Mouse (Mus musculus): ENCODE results near the gene Ppm1n. TPM values are rescaled to one million over a fixed set of nuclear protein-coding genes. Genes with fewer than 3 reads are reported as not detected.
A peak's percentile ranks its signal among the peaks of the same experiment; 100 is the strongest.

Ppm1n gene
- polyA plus RNA-seq, 1 experiment from 2014 or later, result 0.17 TPM

DNA sequence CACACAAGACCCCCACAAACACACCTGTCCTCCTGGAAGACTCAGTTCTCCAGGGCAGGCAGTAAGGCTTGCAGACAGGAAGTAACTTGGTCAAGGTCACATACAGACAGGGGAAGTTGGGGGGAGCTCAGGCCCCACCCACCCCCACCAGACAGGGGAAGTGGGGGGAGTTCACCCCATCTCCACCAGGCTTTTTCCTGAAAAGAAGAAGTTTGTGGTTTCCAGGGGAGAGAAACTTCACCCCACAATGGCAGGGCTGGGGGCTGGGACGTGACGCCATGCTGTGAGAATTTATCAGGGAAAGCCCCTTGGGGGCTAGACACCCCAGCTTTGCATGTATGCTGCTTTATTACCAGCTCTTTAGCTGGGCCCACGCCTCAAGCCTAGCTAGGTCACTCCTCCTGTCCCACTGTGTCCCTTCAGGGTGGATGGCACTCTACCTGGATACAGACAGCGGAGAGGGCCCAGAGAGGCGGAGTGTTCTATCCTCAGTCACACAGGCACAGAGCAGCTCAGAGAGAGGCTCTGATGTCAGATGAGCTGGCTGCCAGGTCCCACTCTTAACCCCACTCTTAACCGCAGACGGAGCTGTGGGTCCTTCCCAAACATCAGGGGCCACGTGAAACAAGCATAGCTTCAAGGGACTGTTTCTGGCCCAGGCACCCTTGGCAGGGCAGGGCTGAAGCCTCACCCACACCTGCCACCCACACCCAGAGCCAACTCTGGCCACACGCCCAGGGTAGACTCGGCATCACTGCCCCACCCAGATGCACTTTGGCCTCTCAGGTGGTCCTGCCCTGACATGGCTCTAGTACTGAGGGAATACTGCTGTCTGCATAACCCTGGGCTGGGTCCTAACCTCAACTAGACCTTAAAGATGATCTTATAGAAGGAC is 13.7 kb downstream of the Ppm1n start:
- no peaks in the 10 kb centered on the region for H3K9me3 ChIP-seq (replicated peaks; ENCODE audit: control insufficient read depth, low read length)
- H3K9ac ChIP-seq (ENCODE audit: low read length), result peak overlapping the region; percentile 47
- peak overlapping the region; percentile 4 for H3K4me3 ChIP-seq (replicated peaks; ENCODE audit: low read length)
- 65% methylated on average over 10 of the region's 10 CpGs for WGBS
- ATAC-seq (ENCODE audit: insufficient read depth, low FRiP score), result peak; percentile 35; the same call in 1 of the 2 replicates
- peaks cover 12% of the 10 kb centered on the region for H3K36me3 ChIP-seq (ENCODE audit: control insufficient read depth, insufficient read depth, low read length)
- H3K27me3 ChIP-seq (ENCODE audit: control insufficient read depth, insufficient read depth, low read length), result no peaks in the 10 kb centered on the region
- H3K4me1 ChIP-seq (ENCODE audit: control insufficient read depth, insufficient read depth, low read length), result peaks cover 41% of the 10 kb centered on the region
- peak overlapping the region; percentile 34 for H3K4me2 ChIP-seq (ENCODE audit: low read depth, low read length)
- H3K27ac ChIP-seq (ENCODE audit: low read length), result peak overlapping the region; percentile 64

DNA sequence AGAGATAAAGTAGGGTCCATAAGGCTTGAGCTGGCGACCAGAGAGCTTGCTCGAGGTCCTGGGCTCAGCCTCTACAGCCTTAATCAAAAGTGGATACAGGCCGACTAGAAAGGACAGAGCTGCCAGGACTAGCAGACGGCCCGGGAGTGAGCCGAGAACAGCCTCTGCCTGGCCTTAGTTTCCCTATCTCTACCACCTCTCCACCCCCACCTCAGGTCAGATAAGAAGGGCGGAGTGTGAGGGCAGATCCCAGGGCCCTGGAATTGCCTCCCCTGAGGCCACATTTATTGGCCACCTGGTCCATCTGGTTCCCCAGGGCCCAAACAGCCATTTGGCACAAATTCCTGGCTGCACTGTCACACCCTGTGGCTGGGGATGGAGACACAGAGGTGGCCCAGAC is 14.7 kb downstream of the Ppm1n start:
- Histone ChIP-seq H3K4me3 (replicated peaks; ENCODE audit: low read length) (no peak overlapping the region), H3K4me2 (ENCODE audit: low read depth, low read length) (peak overlapping the region; percentile 34; the same call in 1 of the 2 replicates), H3K27ac (ENCODE audit: low read length) (no peak overlapping the region; the same call in 1 of the 2 replicates)

DNA sequence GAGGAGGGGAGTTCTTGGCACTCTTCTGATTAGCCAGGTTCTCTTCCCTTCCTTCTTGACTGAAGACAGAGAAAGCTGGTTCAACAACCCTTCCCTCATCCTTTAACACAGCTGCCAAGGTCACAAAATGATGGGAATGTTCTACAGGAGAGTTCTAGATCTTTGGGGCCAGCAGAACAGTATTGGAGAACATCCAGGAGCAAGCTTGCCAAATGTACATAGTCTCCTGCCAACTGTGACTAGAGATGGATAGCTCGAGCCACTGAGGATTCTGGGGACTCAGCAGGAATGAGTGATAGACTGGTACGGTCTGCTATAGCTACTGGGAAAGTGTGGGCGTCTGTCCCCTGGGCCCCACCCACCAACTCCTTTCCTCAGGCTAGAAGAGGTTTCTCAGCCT is 21.5 kb downstream of the Ppm1n start:
- no peaks in the 10 kb centered on the region for H3K27me3 ChIP-seq (ENCODE audit: control insufficient read depth, insufficient read depth, low read length)
- no peak for ATAC-seq (ENCODE audit: insufficient read depth, low FRiP score)
- no peak overlapping the region for H3K4me2 ChIP-seq (ENCODE audit: low read depth, low read length)
- peaks cover 44% of the 10 kb centered on the region for H3K36me3 ChIP-seq (ENCODE audit: control insufficient read depth, insufficient read depth, low read length)
- no peak overlapping the region for H3K9ac ChIP-seq (ENCODE audit: low read length)
- 0 out of 2 replicates have a peak overlapping the region, but pooled peaks have one; percentile 2 for H3K27ac ChIP-seq (ENCODE audit: low read length)
- H3K9me3 ChIP-seq (replicated peaks; ENCODE audit: control insufficient read depth, low read length), result no peaks in the 10 kb centered on the region
- H3K4me3 ChIP-seq (replicated peaks; ENCODE audit: low read length), result no peak overlapping the region
- peaks cover 7% of the 10 kb centered on the region; the same call in 1 of the 2 replicates for H3K4me1 ChIP-seq (ENCODE audit: control insufficient read depth, insufficient read depth, low read length)
- 67% methylated on average over 3 of the region's 3 CpGs for WGBS

More for the DNA sequence above, 14.7 kb downstream of the Ppm1n start:
- no peaks in the 10 kb centered on the region for H3K9me3 ChIP-seq (replicated peaks; ENCODE audit: control insufficient read depth, low read length)
- 54% methylated on average over 7 of the region's 7 CpGs for WGBS
- H3K27me3 ChIP-seq (ENCODE audit: control insufficient read depth, insufficient read depth, low read length), result no peaks in the 10 kb centered on the region
- no peak overlapping the region; the same call in 1 of the 2 replicates for H3K9ac ChIP-seq (ENCODE audit: low read length)
- H3K4me1 ChIP-seq (ENCODE audit: control insufficient read depth, insufficient read depth, low read length), result peaks cover 41% of the 10 kb centered on the region
- H3K36me3 ChIP-seq (ENCODE audit: control insufficient read depth, insufficient read depth, low read length), result peaks cover 16% of the 10 kb centered on the region
- no peak for ATAC-seq (ENCODE audit: insufficient read depth, low FRiP score)

DNA sequence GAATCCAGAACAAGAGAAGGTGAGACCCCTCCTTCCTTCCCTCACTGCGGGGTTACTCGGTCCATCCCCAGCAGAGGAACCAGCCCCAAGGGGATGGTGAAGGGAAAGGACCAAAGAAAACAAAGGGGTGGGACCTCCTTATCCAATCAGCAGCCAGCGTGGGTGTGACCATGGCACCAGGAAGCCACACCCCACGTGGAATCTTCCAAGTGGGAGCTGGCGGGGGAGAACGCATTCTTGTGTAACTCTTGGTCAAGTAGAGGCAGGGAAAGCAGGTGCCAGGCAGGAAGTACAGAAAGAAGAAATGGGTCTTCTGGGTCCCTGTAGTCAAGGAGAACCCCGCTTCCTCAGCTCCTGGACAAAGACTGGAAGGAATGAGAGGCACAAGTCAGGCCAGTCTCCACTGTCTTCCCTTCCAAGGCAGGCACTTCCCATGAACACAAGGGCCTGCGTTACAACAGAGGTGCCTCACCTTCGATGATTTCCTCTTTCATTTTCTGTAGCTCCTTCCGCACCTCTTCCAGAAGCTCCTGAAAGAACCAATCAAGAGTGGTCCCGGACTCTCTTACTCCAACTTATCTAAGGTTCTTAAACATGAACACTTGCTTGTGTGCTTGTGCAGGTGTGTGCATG is 22.4 kb downstream of the Ppm1n start:
- Histone ChIP-seq H3K4me1 (ENCODE audit: control insufficient read depth, insufficient read depth, low read length) (peaks cover 7% of the 10 kb centered on the region; the same call in 1 of the 2 replicates), H3K27me3 (ENCODE audit: control insufficient read depth, insufficient read depth, low read length) (no peaks in the 10 kb centered on the region), H3K27ac (ENCODE audit: low read length) (peak overlapping the region; percentile 2; the same call in 1 of the 2 replicates), H3K9ac (ENCODE audit: low read length) (no peak overlapping the region), H3K36me3 (ENCODE audit: control insufficient read depth, insufficient read depth, low read length) (peaks cover 41% of the 10 kb centered on the region), H3K4me3 (replicated peaks; ENCODE audit: low read length) (no peak overlapping the region), H3K4me2 (ENCODE audit: low read depth, low read length) (no peak overlapping the region), H3K9me3 (replicated peaks; ENCODE audit: control insufficient read depth, low read length) (no peaks in the 10 kb centered on the region)
- ATAC-seq (ENCODE audit: insufficient read depth, low FRiP score), result peak; percentile 68
- WGBS, result 40% methylated on average over 11 of the region's 11 CpGs

DNA sequence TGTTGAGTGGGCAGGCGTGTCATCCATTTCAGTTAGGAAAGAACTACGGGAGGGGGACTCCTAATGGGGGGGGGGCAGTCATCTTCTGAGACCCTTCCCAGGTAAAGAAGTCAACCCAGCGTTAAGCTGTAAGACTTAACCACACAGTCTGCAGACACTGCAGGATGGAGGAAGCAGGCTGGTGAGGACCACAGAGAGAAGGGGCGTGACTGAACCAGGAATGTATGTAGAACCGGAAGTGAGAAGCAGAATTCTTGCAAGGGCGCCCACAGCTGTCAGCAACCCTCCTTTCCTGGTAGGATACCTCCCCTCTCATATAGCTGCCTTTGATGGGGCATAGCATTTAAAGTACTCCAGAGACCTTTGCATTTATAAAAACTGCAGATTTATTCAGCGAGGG is 23.3 kb downstream of the Ppm1n start:
- no peak overlapping the region for H3K4me3 ChIP-seq (replicated peaks; ENCODE audit: low read length)
- no peaks in the 10 kb centered on the region for H3K27me3 ChIP-seq (ENCODE audit: control insufficient read depth, insufficient read depth, low read length)
- peaks cover 41% of the 10 kb centered on the region for H3K36me3 ChIP-seq (ENCODE audit: control insufficient read depth, insufficient read depth, low read length)
- H3K27ac ChIP-seq (ENCODE audit: low read length), result no peak overlapping the region
- H3K4me2 ChIP-seq (ENCODE audit: low read depth, low read length), result no peak overlapping the region
- ATAC-seq (ENCODE audit: insufficient read depth, low FRiP score), result no peak
- WGBS, result 73% methylated on average over 7 of the region's 7 CpGs
- no peaks in the 10 kb centered on the region for H3K9me3 ChIP-seq (replicated peaks; ENCODE audit: control insufficient read depth, low read length)
- H3K9ac ChIP-seq (ENCODE audit: low read length), result no peak overlapping the region
- H3K4me1 ChIP-seq (ENCODE audit: control insufficient read depth, insufficient read depth, low read length), result peaks cover 7% of the 10 kb centered on the region; the same call in 1 of the 2 replicates

DNA sequence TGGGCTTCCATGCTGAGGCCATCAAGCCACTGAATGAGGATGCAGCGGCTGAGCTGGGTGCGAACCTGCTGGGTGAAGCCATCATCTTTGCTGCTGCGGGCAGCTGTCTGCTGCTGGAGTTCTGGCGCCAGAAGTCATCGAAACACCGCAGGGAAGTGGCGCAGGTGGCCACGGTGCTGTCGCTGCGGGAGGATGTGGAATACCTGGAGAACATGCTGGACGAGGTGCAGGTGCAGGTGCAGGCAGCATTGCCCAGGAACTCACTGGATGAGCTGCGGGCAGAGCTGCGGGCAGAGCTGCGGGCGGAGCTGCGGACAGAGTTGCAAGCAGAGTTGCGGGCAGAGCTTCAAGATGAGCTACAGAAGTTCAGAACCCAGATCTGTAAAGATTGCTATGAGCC is 24.5 kb downstream of the Ppm1n start:
- Histone ChIP-seq H3K4me1 (ENCODE audit: control insufficient read depth, insufficient read depth, low read length) (peaks cover 7% of the 10 kb centered on the region; the same call in 1 of the 2 replicates), H3K9ac (ENCODE audit: low read length) (no peak overlapping the region), H3K36me3 (ENCODE audit: control insufficient read depth, insufficient read depth, low read length) (peaks cover 36% of the 10 kb centered on the region), H3K4me2 (ENCODE audit: low read depth, low read length) (no peak overlapping the region), H3K9me3 (replicated peaks; ENCODE audit: control insufficient read depth, low read length) (no peaks in the 10 kb centered on the region), H3K27ac (ENCODE audit: low read length) (no peak overlapping the region), H3K27me3 (ENCODE audit: control insufficient read depth, insufficient read depth, low read length) (no peaks in the 10 kb centered on the region), H3K4me3 (replicated peaks; ENCODE audit: low read length) (no peak overlapping the region)
- WGBS, result 84% methylated on average over 17 of the region's 17 CpGs
- no peak for ATAC-seq (ENCODE audit: insufficient read depth, low FRiP score)

DNA sequence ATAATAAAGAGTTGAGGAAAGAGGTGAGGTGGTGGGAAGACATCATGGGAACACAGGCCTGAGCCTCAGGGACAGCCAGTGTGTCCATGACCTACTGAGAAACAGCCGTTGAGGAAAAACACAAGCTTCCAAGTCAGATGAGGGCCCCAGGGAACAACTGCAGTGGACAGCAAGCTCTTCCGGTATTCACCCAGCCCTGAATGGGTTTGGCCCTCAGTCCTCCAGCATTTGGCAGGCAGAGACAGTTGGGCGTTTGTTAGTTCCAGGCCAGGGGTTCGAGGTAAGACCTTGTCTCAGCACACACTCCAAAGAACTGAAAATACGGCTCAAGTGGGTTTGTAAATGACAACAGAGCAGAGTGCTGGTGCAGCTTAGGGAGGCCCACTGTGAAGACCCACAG is 26.4 kb downstream of the Ppm1n start:
- H3K27me3 ChIP-seq (ENCODE audit: control insufficient read depth, insufficient read depth, low read length), result no peaks in the 10 kb centered on the region
- WGBS, result 57% methylated on average over 5 of the region's 5 CpGs
- H3K9me3 ChIP-seq (replicated peaks; ENCODE audit: control insufficient read depth, low read length), result no peaks in the 10 kb centered on the region
- peaks cover 27% of the 10 kb centered on the region for H3K36me3 ChIP-seq (ENCODE audit: control insufficient read depth, insufficient read depth, low read length)
- H3K27ac ChIP-seq (ENCODE audit: low read length), result no peak overlapping the region
- peaks cover 4% of the 10 kb centered on the region; the same call in 1 of the 2 replicates for H3K4me1 ChIP-seq (ENCODE audit: control insufficient read depth, insufficient read depth, low read length)
- no peak overlapping the region for H3K9ac ChIP-seq (ENCODE audit: low read length)
- no peak for ATAC-seq (ENCODE audit: insufficient read depth, low FRiP score)
- H3K4me2 ChIP-seq (ENCODE audit: low read depth, low read length), result no peak overlapping the region
- no peak overlapping the region for H3K4me3 ChIP-seq (replicated peaks; ENCODE audit: low read length)

DNA sequence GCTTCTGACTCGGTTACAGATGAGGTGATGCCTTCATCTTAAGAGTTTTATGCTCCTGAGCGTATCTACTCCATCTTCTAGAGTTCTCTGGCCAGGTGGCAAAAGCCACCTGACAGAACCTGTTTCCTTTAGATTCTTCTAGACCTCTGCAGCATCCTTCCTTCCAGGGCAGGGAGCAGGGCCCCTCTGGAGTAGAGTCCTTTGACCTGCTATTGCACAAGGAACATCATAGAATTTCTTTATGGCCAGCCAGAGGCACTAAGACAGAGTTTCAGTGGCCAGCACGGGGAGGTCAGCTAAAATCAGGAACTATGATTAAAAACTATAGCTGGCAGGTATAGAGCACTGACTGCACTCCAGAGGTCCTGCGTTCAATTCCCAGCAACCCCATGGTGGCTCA is 27.8 kb downstream of the Ppm1n start:
- Histone ChIP-seq H3K4me2 (ENCODE audit: low read depth, low read length) (no peak overlapping the region), H3K4me3 (replicated peaks; ENCODE audit: low read length) (no peak overlapping the region), H3K9ac (ENCODE audit: low read length) (no peak overlapping the region), H3K27me3 (ENCODE audit: control insufficient read depth, insufficient read depth, low read length) (no peaks in the 10 kb centered on the region), H3K9me3 (replicated peaks; ENCODE audit: control insufficient read depth, low read length) (no peaks in the 10 kb centered on the region), H3K4me1 (ENCODE audit: control insufficient read depth, insufficient read depth, low read length) (no peaks in the 10 kb centered on the region), H3K36me3 (ENCODE audit: control insufficient read depth, insufficient read depth, low read length) (peaks cover 18% of the 10 kb centered on the region; the same call in 1 of the 2 replicates), H3K27ac (ENCODE audit: low read length) (no peak overlapping the region)
- 74% methylated on average over 4 of the region's 4 CpGs for WGBS
- ATAC-seq (ENCODE audit: insufficient read depth, low FRiP score), result no peak

DNA sequence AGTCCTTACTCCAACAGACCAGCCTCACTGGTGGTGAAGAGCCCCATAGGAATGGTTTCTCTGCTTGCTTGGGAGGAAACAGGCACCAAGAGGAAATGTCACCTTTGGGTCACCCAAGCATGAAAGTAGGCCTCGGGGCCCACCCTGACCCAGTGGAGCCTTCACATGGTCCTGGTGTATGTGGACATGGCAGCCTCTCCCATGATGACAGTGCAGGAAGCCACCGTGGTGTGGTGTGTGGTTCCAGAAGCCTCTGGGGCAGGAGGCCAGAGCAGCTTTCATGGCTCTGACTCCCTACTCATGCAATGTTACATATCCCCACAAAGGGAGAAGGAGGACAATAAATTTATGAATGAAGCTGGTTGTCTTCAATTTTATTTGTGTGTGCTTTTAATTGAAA is 32.4 kb downstream of the Ppm1n start:
- no peaks in the 10 kb centered on the region for H3K27me3 ChIP-seq (ENCODE audit: control insufficient read depth, insufficient read depth, low read length)
- 100% methylated on average over 2 of the region's 2 CpGs for WGBS
- H3K4me1 ChIP-seq (ENCODE audit: control insufficient read depth, insufficient read depth, low read length), result no peaks in the 10 kb centered on the region
- H3K27ac ChIP-seq (ENCODE audit: low read length), result no peak overlapping the region
- H3K36me3 ChIP-seq (ENCODE audit: control insufficient read depth, insufficient read depth, low read length), result 0 out of 2 replicates have a peak, but pooled peaks cover 4% of the 10 kb centered on the region
- H3K4me3 ChIP-seq (replicated peaks; ENCODE audit: low read length), result no peak overlapping the region
- no peak overlapping the region for H3K9ac ChIP-seq (ENCODE audit: low read length)
- no peak for ATAC-seq (ENCODE audit: insufficient read depth, low FRiP score)
- no peak overlapping the region for H3K4me2 ChIP-seq (ENCODE audit: low read depth, low read length)
- H3K9me3 ChIP-seq (replicated peaks; ENCODE audit: control insufficient read depth, low read length), result no peaks in the 10 kb centered on the region
